ENCODE assay signal across 13 mouse cellular contexts in the genomic region with DNA sequence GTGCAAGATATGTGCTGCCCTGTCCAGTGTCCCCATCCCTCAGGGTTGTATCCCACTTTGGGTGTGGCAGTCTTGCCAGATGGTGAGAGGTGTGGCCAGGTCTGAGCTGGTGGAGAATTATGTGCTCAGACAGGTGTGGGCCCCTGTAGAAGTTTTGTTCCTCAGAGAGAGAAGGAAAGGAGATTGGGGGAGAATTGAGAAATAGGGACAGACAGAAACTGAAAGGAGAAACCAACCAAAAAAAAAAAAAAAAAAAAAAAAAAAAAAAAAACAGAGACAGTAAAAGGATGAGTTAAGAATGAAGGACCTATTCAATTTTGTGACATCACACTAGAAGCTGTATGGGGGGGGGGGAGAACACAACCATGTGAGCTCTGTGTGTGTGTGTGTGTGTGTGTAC. TPM values are rescaled to one million over a fixed set of nuclear protein-coding genes. Genes with fewer than 3 reads are reported as not detected.
DNase-seq lines count a peak whose midpoint lies in the region; ATAC-seq and TF ChIP-seq lines count a peak whose summit lies in the region.
"Had no signal": no experiment of that assay in that cellular context is flagged by ENCODE, and none has a peak within 500 bp of the region (broad histone marks: within the 10 kb centered on the region; RNA-seq: fewer than 3 reads in every experiment).

No protein-coding gene starts in this region.

- no peak overlapping the region for H3K4me3 ChIP-seq in heart, embryonic 13.5 days
- no peak overlapping the region for H3K4me3 ChIP-seq in thymus, adult 2 months (ENCODE audit: control insufficient read depth, insufficient read depth, low read length)
- H3K4me3 ChIP-seq in limb, embryonic 13.5 days = peak overlapping the region; percentile 77
- no peak overlapping the region for H3K4me3 ChIP-seq in left cerebral cortex, adult 2 months
- H3K4me3 ChIP-seq: erythroblast, embryonic 14.5 days had no signal

- peaks cover 36% of the 10 kb centered on the region for H3K27me3 ChIP-seq in heart, embryonic 13.5 days (replicated peaks)
- H3K27me3 ChIP-seq in thymus, adult 2 months (ENCODE audit: control insufficient read depth, insufficient read depth, low read length) = no peaks in the 10 kb centered on the region
- H3K27me3 ChIP-seq in limb, embryonic 13.5 days = no peaks in the 10 kb centered on the region

- 0 out of 2 replicates have a peak overlapping the region, but pooled peaks have one; percentile 2 for H3K27ac ChIP-seq in heart, embryonic 13.5 days (replicated peaks)
- peak overlapping the region; percentile 81 for H3K27ac ChIP-seq in thymus, adult 2 months (ENCODE audit: control insufficient read depth, insufficient read depth, low read length)
- no peak overlapping the region for H3K27ac ChIP-seq in limb, embryonic 13.5 days
- H3K27ac ChIP-seq in left cerebral cortex, adult 2 months = no peak overlapping the region

- no peak for ATAC-seq in heart, embryonic 13.5 days (ENCODE audit: extremely low read depth, insufficient number of reproducible peaks, low FRiP score, low TSS enrichment)
- ATAC-seq in limb, embryonic 13.5 days (ENCODE audit: low FRiP score, low read depth) = no peak

- no peak overlapping the region for H3K9ac ChIP-seq in heart, embryonic 13.5 days
- H3K9ac ChIP-seq in limb, embryonic 13.5 days = no peak overlapping the region
- H3K9ac ChIP-seq: liver, postnatal 0 days had no signal

- H3K9me3 ChIP-seq in heart, embryonic 13.5 days = no peaks in the 10 kb centered on the region
- H3K9me3 ChIP-seq in limb, embryonic 13.5 days = no peaks in the 10 kb centered on the region

- no peak for DNase-seq in heart, postnatal 4 days
- DNase-seq in thymus, adult 2 months = no peak
- DNase-seq in thymus, postnatal 0 days (ENCODE audit: low spot score) = no peak
- DNase-seq in adrenal gland, postnatal 14 days = no peak
- no peak for DNase-seq in left cerebral cortex, adult 2 months (ENCODE audit: extremely low spot score in 1 of 2, low spot score in 2 of 2)
- DNase-seq in retina, embryonic 14.5 days (ENCODE audit: low spot score) = no peak
- DNase-seq: cerebellum, adult 18-20 months; layer of hippocampus, adult 9-11 months had no signal

- peaks cover 45% of the 10 kb centered on the region for H3K4me1 ChIP-seq in heart, embryonic 13.5 days
- peaks cover 44% of the 10 kb centered on the region for H3K4me1 ChIP-seq in thymus, adult 2 months (replicated peaks; ENCODE audit: control insufficient read depth, insufficient read depth, low read length)
- peaks cover 52% of the 10 kb centered on the region for H3K4me1 ChIP-seq in limb, embryonic 13.5 days

- no peak for TF ChIP-seq POLR2A in thymus, adult 2 months (IDR thresholded peaks at IDR 0.05; ENCODE audit: control insufficient read depth, extremely low read depth, insufficient read depth, low read length, poor library complexity)

- TF ChIP-seq CTCF in thymus, adult 2 months (IDR thresholded peaks at IDR 0.05; ENCODE audit: borderline replicate concordance, control insufficient read depth, extremely low read depth, insufficient read depth, low read length, poor library complexity) = no peak
- TF ChIP-seq CTCF in left cerebral cortex, adult 2 months (IDR thresholded peaks at IDR 0.05) = no peak

- H3K36me3 ChIP-seq in heart, embryonic 13.5 days = no peaks in the 10 kb centered on the region
- H3K36me3 ChIP-seq in thymus, adult 2 months (ENCODE audit: control insufficient read depth, insufficient read depth, low read length) = no peaks in the 10 kb centered on the region
- H3K36me3 ChIP-seq in limb, embryonic 13.5 days = no peaks in the 10 kb centered on the region

- intact Hi-C loops in left cerebral cortex, adult 2 months (cut with DNase I) = no loop called here

- H3K4me2 ChIP-seq in heart, embryonic 13.5 days = peak overlapping the region; percentile 92
- H3K4me2 ChIP-seq in limb, embryonic 13.5 days (replicated peaks) = peak overlapping the region; percentile 84

RNA-seq across cellular contexts. Expression of a gene that starts 1.9 kb away (rescaled TPM):
- 5.7 and 5.9 TPM in 2 replicates for polyA plus RNA-seq in heart, embryonic 13.5 days (2015; fragmentation: Nextera tagmentation; extraction: Ambion mirVana)
- total RNA-seq in heart, postnatal 4 days (2021) = 10 to 100 TPM; 51.5 to 52.3 TPM
- 63.0 and 72.7 TPM in 2 replicates for polyA plus RNA-seq in thymus, adult 2 months (2012; rRNA removed)
- polyA plus RNA-seq in thymus, postnatal 0 days (2015; fragmentation: Nextera tagmentation; extraction: Ambion mirVana) = 10.6 and 12.6 TPM in 2 replicates
- 14.9 and 16.9 TPM in 2 replicates for polyA plus RNA-seq in limb, embryonic 13.5 days (2015; fragmentation: Nextera tagmentation; extraction: Ambion mirVana)
- 22.9 and 26.2 TPM in 2 replicates for total RNA-seq in adrenal gland, postnatal 14 days (2021)
- 1 to 10 TPM; 7.1 to 7.8 TPM for total RNA-seq in left cerebral cortex, adult 2 months (2021)
- total RNA-seq: neutrophil, adult 5-6 weeks had no signal
- polyA plus RNA-seq: erythroblast, embryonic 14.5 days had no signal

RNA-seq across cellular contexts. Expression of a gene that starts 24.6 kb away (rescaled TPM):
- polyA plus RNA-seq in heart, embryonic 13.5 days (2015; fragmentation: Nextera tagmentation; extraction: Ambion mirVana) = 0.11 TPM in 1 of 2 replicates, not detected in the other
- under 1 TPM; 0.38 TPM for total RNA-seq in heart, postnatal 4 days (2021)
- 1.9 and 2.0 TPM in 2 replicates for polyA plus RNA-seq in thymus, adult 2 months (2012; rRNA removed)
- polyA plus RNA-seq in thymus, postnatal 0 days (2015; fragmentation: Nextera tagmentation; extraction: Ambion mirVana) = 0.62 and 0.68 TPM in 2 replicates
- polyA plus RNA-seq in limb, embryonic 13.5 days (2015; fragmentation: Nextera tagmentation; extraction: Ambion mirVana) = 0.26 and 0.29 TPM in 2 replicates
- total RNA-seq in adrenal gland, postnatal 14 days (2021) = 0.22 and 0.30 TPM in 2 replicates
- total RNA-seq in left cerebral cortex, adult 2 months (2021) = under 1 TPM; 0.28 to 0.29 TPM
- polyA plus RNA-seq: erythroblast, embryonic 14.5 days; liver, postnatal 0 days had no signal

Comparison
In these comparisons a context has a peak if more than half of its experiments do, and no peak if none do; other contexts are left out.
1. H3K27ac ChIP-seq: peak in heart, embryonic 13.5 days (single experiment) and thymus, adult 2 months (single experiment); none in limb, embryonic 13.5 days (single experiment) and left cerebral cortex, adult 2 months (single experiment).